21 mouse cellular contexts compared by ENCODE assay signal in genomic region chr11:85547966-85548365, GRCm38 (mm10).
DNase-seq lines count a peak whose midpoint lies in the region; ATAC-seq lines count a peak whose summit lies in the region.
"Had no signal": no experiment of that assay in that cellular context is flagged by ENCODE, and none has a peak within 500 bp of the region (broad histone marks: within the 10 kb centered on the region; RNA-seq: fewer than 3 reads in every experiment).

No protein-coding gene starts in this region.

- no peak overlapping the region for H3K27ac ChIP-seq in heart, embryonic 15.5 days
- H3K27ac ChIP-seq in liver, embryonic 13.5 days = no peak overlapping the region
- H3K27ac ChIP-seq: embryonic facial prominence, embryonic 12.5 days; forebrain, embryonic 15.5 days; hindbrain, embryonic 13.5 days; hindbrain, postnatal 0 days had no signal

- intact Hi-C loops in heart, postnatal 14 days (cut with DNase I) = no loop called here

- H3K27me3 ChIP-seq in heart, embryonic 15.5 days = no peaks in the 10 kb centered on the region
- H3K27me3 ChIP-seq in liver, embryonic 13.5 days = no peaks in the 10 kb centered on the region
- H3K27me3 ChIP-seq: embryonic facial prominence, embryonic 12.5 days; forebrain, embryonic 15.5 days; hindbrain, embryonic 13.5 days had no signal

- peak; percentile 43 to 71 for DNase-seq in adrenal gland, adult (ENCODE audit: inconsistent age in 2 of 2, low spot score in 1 of 2)
- no peak for DNase-seq in adrenal gland, postnatal 10 days
- DNase-seq in heart, postnatal 14 days = no peak
- no peak for DNase-seq in liver, embryonic 13.5 days
- DNase-seq in liver (no peak), MN1 (ENCODE audit: low spot score) (no peak)
- DNase-seq in adrenal gland, postnatal 36 days = peak; percentile 23 to 37
- DNase-seq: B cell, adult 2 months; cerebellum, adult 11-12 months; cerebellum, adult 9-10 months; cerebellum, postnatal 25 days; gastrocnemius, postnatal 36 days; heart, adult 11 months had no signal

- H3K36me3 ChIP-seq in heart, embryonic 15.5 days = no peaks in the 10 kb centered on the region
- H3K36me3 ChIP-seq in liver, embryonic 13.5 days = no peaks in the 10 kb centered on the region
- H3K36me3 ChIP-seq: embryonic facial prominence, embryonic 12.5 days; forebrain, embryonic 15.5 days; G1E; hindbrain, embryonic 13.5 days had no signal

- peaks cover 3% of the 10 kb centered on the region; the same call in 1 of the 2 replicates for H3K4me1 ChIP-seq in heart, embryonic 15.5 days (replicated peaks)
- no peaks in the 10 kb centered on the region; the same call in 1 of the 2 replicates for H3K4me1 ChIP-seq in liver, embryonic 13.5 days (replicated peaks)
- H3K4me1 ChIP-seq: embryonic facial prominence, embryonic 12.5 days; forebrain, embryonic 15.5 days; hindbrain, embryonic 13.5 days had no signal

- H3K4me3 ChIP-seq in heart, embryonic 15.5 days = no peak overlapping the region
- no peak overlapping the region for H3K4me3 ChIP-seq in liver, embryonic 13.5 days (replicated peaks)
- H3K4me3 ChIP-seq: embryonic facial prominence, embryonic 12.5 days; forebrain, embryonic 15.5 days; hindbrain, embryonic 13.5 days had no signal

- no peaks in the 10 kb centered on the region for H3K9me3 ChIP-seq in heart, embryonic 15.5 days (replicated peaks)
- H3K9me3 ChIP-seq in liver, embryonic 13.5 days (replicated peaks) = no peaks in the 10 kb centered on the region
- H3K9me3 ChIP-seq: embryonic facial prominence, embryonic 12.5 days; forebrain, embryonic 15.5 days; G1E; hindbrain, embryonic 13.5 days had no signal

- H3K4me2 ChIP-seq in heart, embryonic 15.5 days = no peak overlapping the region
- no peak overlapping the region for H3K4me2 ChIP-seq in liver, embryonic 13.5 days
- H3K4me2 ChIP-seq: embryonic facial prominence, embryonic 12.5 days; forebrain, embryonic 15.5 days; heart, embryonic 11.5 days; hindbrain, embryonic 13.5 days had no signal

- 34% methylated on average over 6 of the region's 6 CpGs for WGBS in heart, embryonic 15.5 days
- 56% methylated on average over 6 of the region's 6 CpGs for WGBS in liver, embryonic 13.5 days (ENCODE audit: insufficient replicate concordance)

- ATAC-seq in heart, embryonic 15.5 days (replicated peaks; ENCODE audit: insufficient number of reproducible peaks, insufficient read depth, low FRiP score, low read depth) = 0 out of 2 replicates have a peak, but pooled peaks have one; percentile 31
- ATAC-seq in liver, embryonic 13.5 days (ENCODE audit: low read depth) = 0 out of 2 replicates have a peak, but pooled peaks have one; percentile 34
- ATAC-seq: CD4-positive, CD25-positive, alpha-beta regulatory T cell, adult 4 months; forebrain, embryonic 15.5 days; hindbrain, postnatal 0 days had no signal

- no peak overlapping the region for H3K9ac ChIP-seq in heart, embryonic 15.5 days
- no peak overlapping the region for H3K9ac ChIP-seq in liver, embryonic 13.5 days
- H3K9ac ChIP-seq: embryonic facial prominence, embryonic 12.5 days; forebrain, embryonic 15.5 days; hindbrain, embryonic 13.5 days had no signal

Comparison
In these comparisons a context has a peak if more than half of its experiments do, and no peak if none do; other contexts are left out.
1. DNase-seq: peak in adrenal gland, adult (2 of 2) and adrenal gland, postnatal 36 days (2 of 2); none in adrenal gland, postnatal 10 days (single experiment), heart, postnatal 14 days (0 of 2), liver, embryonic 13.5 days (single experiment), liver (single experiment) and MN1 (single experiment).